Mouse (Mus musculus) heart, adult 2 months (tissue): ENCODE measurements around the gene Rtf1.

Source experiments
- CTCF ChIP-seq: fragments of 200-600 bp; IDR thresholded peaks from 2 replicates; pipeline ENCODE4 v1.8.1; 2022; ENCODE audit warnings: antibody characterized with exemption, mild to moderate bottlenecking, moderate library complexity
- EP300 ChIP-seq: fragments of 200-500 bp; IDR thresholded peaks from 2 replicates; pipeline ENCODE4 v1.6.1; 2011; ENCODE audit warnings: low read depth, low read length, control low read depth; ENCODE audit not compliant: insufficient read depth

GRCm38 (mm10) chr2:119694826-119695225 is 20.0 kb downstream of the Rtf1 start:
- no peak for TF ChIP-seq CTCF
- no peak for TF ChIP-seq EP300
